Mouse (Mus musculus): ENCODE data around the gene Trim21.

Gene Trim21

GRCm38 (mm10) chr7:102564999-102565997 lies at the start of gene Trim21:
Gene Trim21, minus strand, starts transcription at chr7:102565486.
- peak; percentile 81 to 83 for DNase-seq

GRCm38 (mm10) chr7:102597378-102598031 lies 32.2 kb upstream of the Trim21 start, which contains the start of gene Olfr552:
Gene Olfr552, plus strand, starts transcription at chr7:102597770.
- DNase-seq: no peak

- DNase-seq: no peak
Measured at GRCm38 (mm10) chr7:102591786-102592185, 26.5 kb upstream of the Trim21 start, which contains the start of gene Olfr551. Gene Olfr551, minus strand, starts transcription at chr7:102591886.

- DNase-seq: no peak
Measured at GRCm38 (mm10) chr7:102575998-102576397, 10.7 kb upstream of the Trim21 start.

- no peak for DNase-seq
Measured at GRCm38 (mm10) chr7:102573174-102573830, 8.0 kb upstream of the Trim21 start.

GRCm38 (mm10) chr7:102571142-102571541 lies 5.9 kb upstream of the Trim21 start, which contains the start of gene Olfr550:
Gene Olfr550, plus strand, starts transcription at chr7:102571442.
- no peak for DNase-seq

- no peak for DNase-seq
Measured at GRCm38 (mm10) chr7:102566219-102566618, 933 bp upstream of the Trim21 start.

GRCm38 (mm10) chr7:102553279-102553678 lies 12.0 kb downstream of the Trim21 start:
- DNase-seq: no peak

- no peak for DNase-seq
Measured at GRCm38 (mm10) chr7:102549570-102549969, 15.7 kb downstream of the Trim21 start, which contains the start of gene Olfr549. Gene Olfr549, plus strand, starts transcription at chr7:102549870.

GRCm38 (mm10) chr7:102541251-102541650 lies 24.0 kb downstream of the Trim21 start:
- DNase-seq: no peak

GRCm38 (mm10) chr7:102540596-102540995 lies 24.7 kb downstream of the Trim21 start, which contains the start of gene Olfr548-ps1:
Gene Olfr548-ps1, plus strand, starts transcription at chr7:102540896.
- DNase-seq: no peak

- DNase-seq: no peak
Measured at GRCm38 (mm10) chr7:102534449-102534848, 30.8 kb downstream of the Trim21 start, which contains the start of gene Olfr547. Gene Olfr547, plus strand, starts transcription at chr7:102534749.

GRCm38 (mm10) chr7:102529052-102529451 lies 36.2 kb downstream of the Trim21 start:
- no peak for DNase-seq

GRCm38 (mm10) chr7:102517051-102517335 lies 48.3 kb downstream of the Trim21 start:
- no peak for DNase-seq

- DNase-seq: no peak
Measured at GRCm38 (mm10) chr7:102516261-102517050, 48.8 kb downstream of the Trim21 start.

- no peak for DNase-seq
Measured at GRCm38 (mm10) chr7:102514144-102514543, 51.1 kb downstream of the Trim21 start.

- peak; percentile 63 to 91 for DNase-seq
Measured at GRCm38 (mm10) chr7:102512814-102513435, 52.4 kb downstream of the Trim21 start.

- DNase-seq: no peak
Measured at GRCm38 (mm10) chr7:102511927-102512326, 53.4 kb downstream of the Trim21 start.

GRCm38 (mm10) chr7:102509726-102510125 lies 55.6 kb downstream of the Trim21 start:
- no peak for DNase-seq

- no peak for DNase-seq
Measured at GRCm38 (mm10) chr7:102508666-102509065, 56.6 kb downstream of the Trim21 start.

GRCm38 (mm10) chr7:102508066-102508465 lies 57.2 kb downstream of the Trim21 start:
- no peak for DNase-seq
